Mouse (Mus musculus): ENCODE measurements around the gene P2rx4. TPM values are rescaled to one million over a fixed set of nuclear protein-coding genes. Genes with fewer than 3 reads are reported as not detected.

Gene P2rx4
- polyA plus RNA-seq, 1 experiment from 2014 or later = 15.7 TPM

- Histone ChIP-seq H3K4me3 (ENCODE audit: low read depth, low read length) (no peak overlapping the region), H3K9me3 (ENCODE audit: low read depth, low read length) (peaks cover 3% of the 10 kb centered on the region; the same call in 1 of the 2 replicates), H3K4me1 (ENCODE audit: insufficient read depth) (no peaks in the 10 kb centered on the region), H3K36me3 (ENCODE audit: insufficient read depth) (no peaks in the 10 kb centered on the region), H3K27ac (ENCODE audit: low read depth) (no peak overlapping the region), H3K9ac (no peak overlapping the region), H3K27me3 (ENCODE audit: insufficient read depth, low read length) (no peaks in the 10 kb centered on the region), H3K4me2 (no peak overlapping the region; the same call in 1 of the 2 replicates)
- no peak for TF ChIP-seq CTCF (IDR thresholded peaks at IDR 0.05; ENCODE audit: low read depth)
- ATAC-seq (ENCODE audit: insufficient read depth) (no peak), DNase-seq (no peak)
- 54% methylated on average over 2 of the region's 2 CpGs for WGBS
Measured at GRCm38 (mm10) chr5:122777322-122777721, 70.0 kb downstream of the P2rx4 start.

- Histone ChIP-seq H3K4me1 (ENCODE audit: insufficient read depth) (no peaks in the 10 kb centered on the region), H3K27ac (ENCODE audit: low read depth) (peak overlapping the region; percentile 50; the same call in 1 of the 2 replicates), H3K9ac (peak overlapping the region; percentile 88), H3K36me3 (ENCODE audit: insufficient read depth) (no peaks in the 10 kb centered on the region), H3K4me2 (peak overlapping the region; percentile 95), H3K27me3 (ENCODE audit: insufficient read depth, low read length) (no peaks in the 10 kb centered on the region), H3K4me3 (ENCODE audit: low read depth, low read length) (peak overlapping the region; percentile 86), H3K9me3 (ENCODE audit: low read depth, low read length) (peaks cover 3% of the 10 kb centered on the region; the same call in 1 of the 2 replicates)
- no peak for DNase-seq
- ATAC-seq (ENCODE audit: insufficient read depth) = peak; percentile 58
- TF ChIP-seq CTCF (IDR thresholded peaks at IDR 0.05; ENCODE audit: low read depth) = no peak
- 2% methylated on average over 51 of the region's 55 CpGs for WGBS
Measured at GRCm38 (mm10) chr5:122778231-122779226, 71.2 kb downstream of the P2rx4 start.

Small RNA genes within 50 kb of the gene (microRNA-seq; reads per million reads assigned to microRNA genes)
- gene Mir8115 (ENCODE audit: borderline number of aligned reads) = not detected

Other genes with a start within 250 kb of the P2rx4 start
- gene Atp2a2, start 205.3 kb upstream of the P2rx4 start, polyA plus RNA-seq (2014; fragmentation: Nextera tagmentation; extraction: Ambion mirVana) = 43.8 and 45.5 TPM in 2 replicates
- gene Ift81, start 93.0 kb upstream of the P2rx4 start, polyA plus RNA-seq (2014; fragmentation: Nextera tagmentation; extraction: Ambion mirVana) = 38.4 and 39.6 TPM in 2 replicates
- 1.3 and 2.7 TPM in 2 replicates for gene P2rx7, start 63.6 kb upstream of the P2rx4 start, polyA plus RNA-seq (2014; fragmentation: Nextera tagmentation; extraction: Ambion mirVana)
- 35.8 and 36.2 TPM in 2 replicates for gene Camkk2, start 71.9 kb downstream of the P2rx4 start, polyA plus RNA-seq (2014; fragmentation: Nextera tagmentation; extraction: Ambion mirVana)
- gene Anapc5, start 113.8 kb downstream of the P2rx4 start, polyA plus RNA-seq (2014; fragmentation: Nextera tagmentation; extraction: Ambion mirVana) = 459 and 472 TPM in 2 replicates
- 29.8 and 33.5 TPM in 2 replicates for gene Rnf34, start 142.5 kb downstream of the P2rx4 start, polyA plus RNA-seq (2014; fragmentation: Nextera tagmentation; extraction: Ambion mirVana)